Mouse (Mus musculus): ENCODE measurements around the gene Ntn1.

Gene Ntn1

DNA sequence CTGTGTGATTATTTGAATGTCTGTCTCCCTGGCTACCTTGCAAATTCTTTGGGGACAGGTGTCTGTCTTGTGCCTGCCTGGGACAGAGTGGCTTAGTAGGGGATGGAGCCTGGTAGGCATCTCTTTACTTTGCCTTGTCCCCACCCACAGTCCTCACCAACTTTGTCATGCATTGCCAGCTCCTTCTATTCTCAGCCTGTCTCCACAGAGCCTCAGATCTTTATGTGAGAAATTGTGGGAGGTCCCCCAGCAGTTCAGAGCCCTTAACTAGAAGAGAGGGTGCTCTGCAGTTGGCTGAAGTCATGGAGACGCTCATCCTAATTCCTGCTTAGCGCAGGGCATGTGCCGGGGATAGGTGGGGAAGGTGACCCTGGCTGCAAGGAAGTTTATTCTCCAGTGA, 215.0 kb downstream of the Ntn1 start:
- no peak for DNase-seq (ENCODE audit: extremely low spot score)

- no peak for DNase-seq (ENCODE audit: extremely low spot score)
Measured at GRCm38 (mm10) chr11:68177415-68177814, 223.2 kb downstream of the Ntn1 start.

GRCm38 (mm10) chr11:68176550-68176949, 224.1 kb downstream of the Ntn1 start:
- no peak for DNase-seq (ENCODE audit: extremely low spot score)

DNA sequence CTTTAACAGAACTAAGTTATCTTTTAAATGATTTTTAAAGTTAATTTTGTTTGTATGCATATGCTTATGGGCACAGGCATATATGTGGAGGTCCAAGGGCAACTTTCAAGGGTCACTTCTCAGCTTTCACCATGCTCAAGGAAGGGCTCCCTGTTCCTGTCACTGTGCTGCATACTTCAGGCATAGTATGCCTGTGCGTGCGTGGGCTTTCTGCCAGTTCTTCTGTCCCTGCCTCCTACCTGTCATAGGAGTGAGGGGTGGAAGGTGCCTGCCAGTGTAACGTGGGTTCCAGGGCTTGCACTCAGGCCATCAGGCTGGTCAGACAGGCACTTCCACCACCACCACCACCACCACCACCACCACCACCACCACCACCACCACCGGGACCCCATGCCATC, 228.0 kb downstream of the Ntn1 start:
- no peak for DNase-seq (ENCODE audit: extremely low spot score)

DNA sequence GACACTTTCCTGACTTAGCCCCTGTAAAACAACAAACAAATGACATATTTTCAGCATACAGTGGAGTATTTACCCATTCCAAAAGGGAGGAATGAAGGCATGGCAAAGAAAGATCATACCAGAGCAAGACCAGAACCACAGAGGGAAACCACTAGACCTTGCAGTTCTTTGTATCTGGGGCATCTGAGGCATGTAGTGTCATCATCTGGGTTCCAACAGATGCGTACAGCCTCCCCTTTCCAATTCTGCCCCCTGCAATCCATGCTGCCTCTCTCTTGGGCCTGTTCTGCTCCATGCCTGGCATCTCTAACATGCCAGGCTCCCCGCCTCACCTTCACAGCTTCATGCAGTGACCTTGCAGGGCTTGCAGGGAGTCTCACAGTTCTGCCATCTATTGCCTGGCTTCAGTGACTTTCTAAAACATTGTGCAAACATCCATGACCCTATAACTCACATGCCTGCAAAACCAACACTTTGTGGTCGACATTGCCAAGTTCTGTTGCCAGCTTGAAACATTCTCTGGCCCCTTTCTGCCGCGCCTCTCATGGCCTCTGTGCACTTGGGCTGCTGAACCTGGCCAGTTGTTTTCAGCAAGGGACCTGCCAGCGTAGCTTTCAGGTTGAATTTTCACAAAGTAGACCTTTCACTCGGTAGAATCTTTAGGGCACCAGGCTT, 228.5 kb downstream of the Ntn1 start:
- DNase-seq (ENCODE audit: extremely low spot score), result no peak

DNA sequence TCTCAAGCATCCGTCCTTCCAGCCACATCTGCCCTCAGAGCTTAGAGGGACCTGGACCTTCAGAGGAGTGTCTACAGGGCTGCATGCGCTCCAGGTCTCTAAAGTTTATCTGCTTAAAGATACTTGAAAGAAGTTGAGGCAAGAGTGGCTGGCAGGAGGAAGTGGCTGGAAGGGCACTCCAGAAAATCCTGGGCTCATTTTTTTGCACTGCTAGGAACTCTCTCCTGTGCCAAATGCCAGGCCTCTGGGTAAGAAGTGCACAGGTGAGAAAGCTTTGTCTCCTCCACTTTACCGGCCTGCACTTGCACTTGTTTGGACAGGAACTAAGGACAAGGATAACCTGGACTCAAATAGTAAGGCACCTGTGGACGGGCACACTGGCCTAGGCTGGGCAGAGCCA, 232.2 kb downstream of the Ntn1 start:
- DNase-seq (ENCODE audit: extremely low spot score), result no peak

DNA sequence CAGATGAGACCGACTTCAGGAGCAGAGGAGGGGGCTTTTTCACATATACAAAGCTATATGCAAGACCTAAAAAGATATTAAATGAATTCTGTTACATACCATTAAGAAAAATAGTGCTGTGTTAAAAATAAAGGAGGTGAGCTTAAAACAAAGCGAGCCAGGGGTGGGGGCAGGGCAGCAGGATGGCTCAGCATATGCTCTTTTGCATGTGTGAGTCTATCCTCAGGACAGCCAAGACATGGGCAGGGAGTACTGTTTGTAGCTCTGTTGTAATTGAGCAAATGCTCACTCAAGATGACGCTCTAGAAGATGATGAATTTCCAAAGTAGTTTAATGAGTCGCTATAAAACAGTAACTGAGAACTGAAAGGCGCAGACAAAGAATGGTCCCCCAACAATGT, 236.2 kb downstream of the Ntn1 start:
- DNase-seq (ENCODE audit: extremely low spot score), result no peak

- DNase-seq (ENCODE audit: extremely low spot score), result no peak
Measured at GRCm38 (mm10) chr11:68159867-68160266, 240.8 kb downstream of the Ntn1 start.

Data from embryo, embryonic 9.5 days (tissue).